Mouse (Mus musculus) heart, postnatal 25 days (tissue): ENCODE measurements around the gene Wtip. TPM values are rescaled to one million over a fixed set of nuclear protein-coding genes. Genes with fewer than 3 reads are reported as not detected.
A peak's percentile ranks its signal among the peaks of the same experiment; 100 is the strongest.
"Not testable (repeated sequence)": the region's sequence is repeated elsewhere in the genome, so short reads cannot be mapped to it uniquely, and the experiment has no call there.

Experiments used
- DNase-seq: peaks from one replicate; pipeline ENCODE4 v3.0.0; 2022; ENCODE audit warnings: low spot score
- intact Hi-C: fragments of 180-260 bp; cut with DNase I; formaldehyde crosslinking; loops from one replicate; pipeline ENCODE4 v1.15.1; 2025
- total RNA-seq, 2 experiments: library from RNA; stranded (reverse); gene quantifications; 2 replicates each; pipeline ENCODE4 v1.2.3; 2021

Wtip gene
- 10 to 100 TPM; 10.5 to 11.0 TPM for total RNA-seq

DNA sequence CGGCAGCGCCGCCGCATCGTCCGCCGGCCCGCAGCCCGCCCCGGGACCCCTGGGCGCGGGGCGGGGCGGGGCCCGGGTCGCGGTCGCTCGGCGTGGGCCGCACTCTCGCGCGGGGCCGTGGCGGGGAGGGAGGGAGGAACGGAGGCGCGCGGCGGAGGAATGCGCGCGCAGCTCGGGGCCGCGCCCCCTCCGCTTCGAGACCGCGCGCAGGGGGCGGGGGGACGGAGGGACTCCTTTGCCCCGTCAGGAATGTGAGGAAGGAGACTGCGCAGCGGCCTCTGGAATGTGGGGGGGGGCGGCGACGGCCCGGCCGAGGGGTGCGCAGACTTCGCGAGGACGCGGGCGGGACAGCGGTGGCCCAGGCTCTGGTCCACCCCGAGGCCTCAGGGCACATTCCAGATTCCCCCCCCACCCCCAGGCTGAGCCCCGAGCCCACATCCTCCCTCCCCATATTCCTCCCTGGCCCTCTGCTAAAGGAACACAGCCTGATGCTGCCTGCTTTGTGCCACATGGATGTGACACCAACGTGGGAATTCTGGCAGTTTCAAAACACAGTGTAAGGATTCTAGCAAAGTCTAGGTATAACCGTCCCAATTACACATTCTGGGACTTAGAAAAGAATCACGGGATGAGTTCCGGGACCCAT is at the start of gene Wtip:
Gene Wtip (minus strand): TSS at position 152 of the 646 bp plus-strand sequence.
- DNase-seq, result peak; percentile 71
- intact Hi-C loops, result no loop called here

DNA sequence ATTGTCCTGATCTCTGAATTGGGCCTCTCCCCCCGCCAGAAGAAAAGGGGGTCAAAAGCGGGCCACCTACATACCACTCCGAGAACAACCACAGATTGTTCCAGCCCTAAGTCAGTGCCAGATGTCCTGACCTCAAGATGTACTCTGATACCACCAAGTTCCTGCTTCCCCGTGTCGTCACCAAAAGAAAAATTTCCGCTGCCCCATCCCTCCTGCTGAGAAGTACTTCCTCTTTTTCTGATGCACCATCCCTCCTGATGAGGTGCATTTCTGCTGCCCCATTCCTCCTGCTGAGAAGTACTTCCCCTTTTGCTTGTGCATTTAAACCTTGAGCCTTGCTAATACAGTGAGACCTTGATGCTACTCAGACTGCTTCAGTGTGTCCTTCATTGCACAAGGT is 43.2 kb upstream of the Wtip start:
- DNase-seq, intact Hi-C loops: not testable (repeated sequence)

DNA sequence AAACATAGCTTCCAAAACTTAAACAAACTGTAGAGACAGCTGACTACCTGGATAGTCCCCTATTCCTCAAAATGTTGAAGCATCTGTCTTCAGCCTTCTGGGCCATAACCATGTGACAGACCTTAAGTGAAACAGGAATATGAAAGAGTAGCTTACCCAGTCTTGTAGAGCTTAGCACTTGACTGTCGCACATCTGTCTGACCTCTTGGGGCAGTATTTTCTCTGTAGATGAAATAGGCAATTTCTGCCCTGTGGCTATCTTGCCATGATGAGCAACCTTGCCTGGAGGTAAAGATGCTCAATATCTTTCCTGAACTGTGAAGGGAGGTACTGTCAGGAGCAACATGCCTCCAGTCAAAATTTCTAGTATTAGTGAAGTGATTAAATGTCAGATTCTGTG is 39.2 kb upstream of the Wtip start:
- DNase-seq, result no peak
- intact Hi-C loops, result no loop called here

DNA sequence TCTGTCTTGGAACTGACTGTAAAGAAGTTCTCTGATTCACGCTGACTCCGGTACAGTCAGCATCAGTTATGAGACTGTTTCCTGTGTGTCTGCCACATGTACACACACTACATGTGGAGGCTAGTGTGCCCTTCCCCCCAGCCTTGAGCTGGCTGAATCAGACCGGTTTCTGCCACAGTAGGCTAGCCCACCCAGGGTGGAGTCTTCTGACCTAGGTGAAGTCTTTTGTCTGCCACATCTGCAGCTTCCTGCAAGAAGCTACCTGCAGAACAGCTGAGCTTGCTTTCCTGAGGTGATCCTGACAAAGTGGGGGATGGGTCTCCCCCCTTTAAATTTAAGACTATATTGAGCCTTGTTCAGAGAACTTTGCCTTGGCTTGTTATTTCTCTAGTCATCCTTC is 36.4 kb upstream of the Wtip start, which contains the start of gene Uba2:
Gene Uba2 (minus strand): TSS at position 146 of the 400 bp plus-strand sequence.
- intact Hi-C loops, result no loop called here
- no peak for DNase-seq

DNA sequence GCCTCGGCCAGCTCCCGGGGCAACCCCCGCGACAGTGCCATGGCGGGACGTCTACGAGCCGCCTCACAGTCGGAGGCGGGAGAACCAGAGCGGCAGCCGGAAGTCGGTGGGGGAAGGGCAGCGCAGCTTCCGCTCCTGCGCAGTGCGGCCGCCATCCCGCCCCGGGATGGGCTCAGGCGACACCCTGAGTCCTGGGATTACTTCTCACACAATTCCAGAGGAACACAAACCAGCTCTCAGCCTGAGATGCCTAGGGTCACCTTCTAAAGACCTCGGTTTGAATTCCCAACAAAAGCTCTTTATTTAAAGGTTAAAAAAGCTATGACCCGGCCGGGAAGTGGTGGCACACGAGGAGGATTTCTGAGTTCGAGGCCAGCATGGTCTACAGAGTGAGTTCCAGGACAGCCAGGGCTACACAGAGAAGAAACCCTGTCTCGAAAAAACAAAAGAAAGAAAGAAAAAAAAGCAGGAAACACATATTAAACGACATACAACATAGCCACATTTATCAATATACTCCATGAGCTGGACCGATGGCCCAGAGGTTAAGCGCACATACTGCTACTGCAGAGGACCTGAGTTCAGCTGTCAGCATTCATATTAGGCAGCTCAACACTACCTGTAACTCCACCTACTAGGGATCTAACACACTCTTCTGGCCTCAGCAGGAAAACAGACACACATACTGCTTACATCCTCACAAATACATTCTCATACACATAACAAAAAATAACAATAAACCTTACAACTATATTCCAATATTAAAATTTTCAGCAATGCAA is 35.6 kb upstream of the Wtip start:
- peak; percentile 86 for DNase-seq
- intact Hi-C loops, result no loop called here

DNA sequence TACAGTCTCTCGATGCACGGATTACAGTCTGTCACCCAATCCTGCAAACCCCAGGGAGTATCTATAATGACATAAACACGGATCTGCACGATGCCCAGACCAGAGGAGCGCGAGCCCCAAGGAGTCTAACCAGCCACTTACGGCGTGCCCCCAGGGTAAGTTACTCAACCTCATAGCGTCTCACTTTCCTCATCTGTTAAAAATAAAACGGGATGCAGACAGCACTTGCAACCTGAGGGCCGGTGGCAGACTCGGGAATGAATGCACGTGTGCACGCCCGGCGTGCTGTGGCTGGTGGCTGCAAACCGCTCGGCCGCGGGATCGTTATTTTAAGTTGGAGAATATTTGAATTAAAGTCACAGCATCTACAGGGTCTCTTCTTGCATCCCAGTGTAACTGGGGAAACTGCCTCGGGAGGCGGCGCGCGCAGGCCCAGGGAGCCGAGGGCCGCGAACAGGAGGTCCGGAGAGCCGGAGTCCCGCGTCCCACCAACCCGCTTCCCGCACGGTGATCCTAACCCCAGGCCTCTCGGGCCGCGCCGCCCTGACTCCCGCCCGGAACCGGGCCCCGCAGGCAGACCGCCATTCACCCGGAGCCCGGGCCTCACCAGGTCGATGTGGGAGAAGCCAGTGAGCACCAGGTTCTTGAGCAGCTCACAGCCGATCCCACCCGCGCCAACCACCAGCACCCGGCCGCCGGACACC is 34.9 kb upstream of the Wtip start:
- intact Hi-C loops, result no loop called here
- no peak for DNase-seq

DNA sequence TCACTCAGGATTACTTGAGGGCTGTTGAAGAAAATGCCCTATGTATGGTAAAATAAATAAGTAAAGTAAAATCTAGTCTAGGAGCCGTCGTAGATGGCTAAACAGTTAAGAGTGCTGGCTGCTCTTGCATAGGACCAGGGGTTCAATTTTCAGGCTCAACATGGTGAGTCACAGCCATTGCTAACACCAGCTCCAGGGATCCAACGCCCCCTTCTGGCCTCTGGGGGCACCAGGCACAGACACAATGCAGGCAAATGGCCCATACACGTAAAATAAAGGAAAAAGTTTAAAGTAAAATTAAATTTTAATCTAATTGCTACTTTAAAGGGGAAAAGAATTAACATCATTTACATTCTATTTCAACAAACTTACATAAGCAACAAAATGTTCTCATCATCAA is 33.8 kb upstream of the Wtip start:
- intact Hi-C loops, result no loop called here
- DNase-seq, result no peak

DNA sequence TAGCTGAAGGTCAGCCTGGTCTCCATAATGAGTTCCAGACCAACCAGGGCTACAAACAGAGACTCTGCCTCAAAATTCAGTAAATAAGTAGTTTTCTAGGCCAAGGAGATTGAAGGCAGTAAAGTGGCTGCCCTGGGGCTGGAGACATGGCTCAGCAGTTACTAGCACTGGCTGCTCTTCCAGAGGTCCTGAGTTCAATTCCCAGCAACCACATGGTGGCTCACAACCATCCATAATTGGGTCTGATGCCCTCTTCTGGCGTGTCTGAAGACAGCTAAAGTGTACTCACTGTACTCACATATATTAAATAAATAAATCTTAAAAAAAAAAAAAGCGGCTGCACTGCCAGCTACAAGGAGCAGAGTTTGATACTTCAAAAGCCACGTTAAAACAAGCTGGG is 32.9 kb upstream of the Wtip start:
- intact Hi-C loops, result no loop called here
- DNase-seq, result no peak

DNA sequence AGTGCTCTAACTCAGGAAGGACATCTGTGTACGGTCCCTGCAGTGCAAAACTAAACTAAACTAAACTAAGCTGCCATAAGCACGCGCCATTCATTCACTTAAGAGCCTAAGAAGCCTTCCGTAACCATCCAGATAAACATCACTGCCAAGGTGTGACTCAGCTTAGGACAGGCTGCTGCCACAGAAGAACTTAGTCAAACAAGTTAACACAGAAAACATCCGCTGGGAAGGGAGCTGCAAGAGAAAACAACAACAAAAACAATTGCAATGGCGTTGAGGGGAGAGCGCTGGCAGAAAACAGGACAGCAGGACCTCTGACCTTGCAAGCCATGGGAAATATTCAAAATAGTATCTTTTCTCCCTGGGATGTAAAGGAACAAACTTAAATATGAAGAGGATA is 31.6 kb upstream of the Wtip start:
- intact Hi-C loops, result no loop called here
- DNase-seq, result no peak

DNA sequence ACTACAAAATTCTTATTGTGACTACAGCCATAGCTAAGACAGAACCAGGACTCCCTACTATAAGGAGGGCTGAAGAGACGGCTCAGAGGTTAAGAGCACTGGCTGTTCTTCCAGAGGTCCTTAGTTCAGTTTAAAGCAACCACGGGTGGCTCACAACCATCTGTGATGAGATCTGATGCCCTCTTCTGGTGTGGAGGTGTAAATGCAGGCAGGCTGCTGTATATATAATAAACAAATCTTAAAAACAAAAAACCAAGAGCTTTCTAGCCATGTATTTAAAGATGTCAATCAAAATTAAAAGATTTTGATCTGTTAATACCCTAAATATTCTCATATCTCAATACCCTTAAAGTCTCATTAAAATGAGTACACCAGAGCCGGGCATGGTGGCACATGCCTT is 26.1 kb upstream of the Wtip start:
- DNase-seq, result no peak
- intact Hi-C loops, result no loop called here

DNA sequence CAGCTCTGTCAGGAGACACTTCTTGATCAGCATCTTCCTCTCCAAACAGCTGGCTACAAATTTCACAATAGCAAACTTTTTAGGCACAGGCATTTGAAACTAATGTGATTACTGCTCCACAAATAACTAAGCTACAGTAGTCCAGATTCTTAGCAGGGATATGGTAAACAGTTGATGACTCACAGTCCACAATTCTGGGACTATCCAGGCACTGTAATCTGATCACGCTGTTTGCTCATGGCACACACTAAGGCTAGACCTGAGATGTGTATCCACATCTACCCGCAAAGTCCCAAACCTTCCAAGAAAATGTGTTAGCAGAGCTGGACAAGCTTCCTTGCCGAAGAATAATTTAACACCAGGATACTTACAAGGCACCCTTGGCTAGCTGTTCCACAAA is 24.9 kb upstream of the Wtip start:
- no peak for DNase-seq
- intact Hi-C loops, result no loop called here

DNA sequence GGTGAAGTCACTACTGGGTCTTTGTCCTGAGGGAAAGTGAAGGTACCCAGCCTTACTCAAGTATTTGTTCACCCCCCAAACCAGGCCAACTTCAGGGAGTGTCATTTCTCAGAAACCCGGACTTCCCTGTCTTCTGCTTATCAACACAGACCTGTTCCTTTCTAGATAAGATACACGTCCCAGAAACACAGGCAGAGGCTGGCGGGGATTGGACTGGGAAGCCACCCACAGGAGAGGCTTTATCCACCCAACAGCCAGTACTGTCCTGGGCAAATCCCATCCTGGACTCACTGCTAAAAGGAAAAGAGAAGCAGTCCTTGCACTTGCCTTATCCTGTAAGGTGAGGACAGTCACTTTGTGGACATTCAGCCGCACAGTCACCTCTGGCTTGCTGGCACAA is 14.1 kb upstream of the Wtip start:
- intact Hi-C loops, result no loop called here
- DNase-seq, result no peak

DNA sequence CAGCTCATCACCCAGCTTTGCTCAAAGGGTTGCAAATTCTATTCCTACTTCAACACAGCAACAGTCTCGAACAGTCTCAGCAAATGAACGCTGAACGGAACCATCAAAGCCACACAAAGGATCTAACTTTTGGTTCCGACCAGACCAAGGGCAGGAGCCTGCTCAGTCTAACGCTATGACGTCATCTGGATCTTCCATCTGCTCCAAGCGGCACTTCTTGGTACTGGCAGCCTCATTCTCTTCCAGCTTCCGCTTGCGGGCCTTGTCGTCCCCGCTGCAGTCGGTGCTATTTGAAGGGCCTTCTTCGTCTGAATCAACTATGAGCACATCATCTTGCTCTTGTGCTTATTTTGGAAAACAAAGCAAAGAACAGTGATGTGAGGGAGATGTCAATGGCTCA is 8.1 kb upstream of the Wtip start:
- DNase-seq, result no peak
- intact Hi-C loops, result no loop called here

DNA sequence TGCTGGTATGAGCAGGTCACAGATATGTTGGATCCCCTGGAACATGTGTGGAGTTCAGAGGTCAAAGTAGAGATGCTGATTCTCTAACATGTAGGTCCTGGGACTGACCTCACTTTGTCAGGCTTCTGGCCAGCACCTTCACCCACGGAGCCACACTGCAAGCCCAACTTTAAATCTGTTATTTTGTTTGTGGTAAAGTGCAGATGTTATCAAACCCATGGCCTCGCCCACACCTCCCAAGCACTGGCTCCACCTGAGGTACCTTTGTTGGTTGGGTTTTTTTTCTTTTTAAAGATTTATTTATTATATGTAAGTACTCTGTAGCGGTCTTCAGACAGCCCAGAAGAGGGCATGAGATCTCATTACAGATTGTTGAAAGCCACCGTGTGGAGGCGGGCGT is 6.4 kb upstream of the Wtip start:
- DNase-seq, result no peak
- intact Hi-C loops, result no loop called here

DNA sequence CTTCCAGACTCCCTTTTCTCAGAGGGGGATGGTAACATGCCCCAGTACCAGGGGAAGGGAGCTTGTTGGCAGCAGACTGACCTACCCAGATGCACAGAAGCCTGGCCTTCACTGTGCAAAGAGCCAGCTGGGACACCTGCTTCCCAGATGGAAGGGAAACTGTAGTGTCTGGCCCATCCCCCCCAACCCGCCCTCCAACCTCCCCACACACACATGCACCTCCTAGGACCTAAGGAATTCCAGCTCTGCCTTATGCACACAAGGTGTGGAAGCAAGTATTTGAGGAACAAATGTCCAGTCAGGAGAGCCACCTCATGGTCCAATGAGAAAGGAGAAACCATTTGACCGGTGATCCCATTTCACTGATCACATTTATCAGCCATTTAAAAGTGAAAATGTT is 1.3 kb upstream of the Wtip start:
- intact Hi-C loops, result no loop called here
- DNase-seq, result no peak

DNA sequence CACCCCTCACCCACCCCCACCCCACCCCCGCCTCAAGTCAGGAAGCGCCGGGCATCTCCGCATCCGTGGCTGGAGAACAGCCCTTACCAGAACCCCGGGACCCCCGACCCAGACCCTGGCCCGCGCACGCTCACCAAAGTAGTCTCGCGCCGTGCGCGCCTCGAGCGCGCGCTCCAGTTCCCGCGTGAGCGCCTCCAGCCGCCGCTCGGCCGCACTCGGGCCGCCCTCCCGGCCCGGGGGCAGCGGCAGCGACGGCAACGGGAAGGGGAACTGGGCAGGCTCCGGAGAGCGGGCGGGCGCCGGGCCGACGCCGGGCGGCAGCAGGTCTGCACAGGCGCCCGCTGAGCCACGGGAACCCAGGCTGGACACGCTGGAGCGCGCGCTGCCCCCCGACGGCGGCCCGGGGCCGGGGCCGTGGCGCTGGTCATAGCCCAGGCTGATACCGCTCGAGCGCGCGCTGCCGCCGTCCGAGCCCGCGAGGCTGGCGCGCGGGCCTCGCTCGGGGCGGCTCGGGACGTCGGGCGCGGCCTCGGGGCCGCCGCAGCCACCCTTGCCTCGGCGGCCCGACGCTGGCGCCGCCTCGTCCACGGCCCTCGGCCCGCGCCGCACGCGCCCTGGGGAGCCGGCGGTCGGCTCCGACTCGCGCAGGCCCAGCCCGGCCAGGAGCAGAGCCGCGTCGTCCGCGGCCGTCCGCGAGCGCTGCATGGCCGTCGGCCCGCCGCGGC is 551 bp downstream of the Wtip start:
- DNase-seq, result no peak
- intact Hi-C loops, result no loop called here

DNA sequence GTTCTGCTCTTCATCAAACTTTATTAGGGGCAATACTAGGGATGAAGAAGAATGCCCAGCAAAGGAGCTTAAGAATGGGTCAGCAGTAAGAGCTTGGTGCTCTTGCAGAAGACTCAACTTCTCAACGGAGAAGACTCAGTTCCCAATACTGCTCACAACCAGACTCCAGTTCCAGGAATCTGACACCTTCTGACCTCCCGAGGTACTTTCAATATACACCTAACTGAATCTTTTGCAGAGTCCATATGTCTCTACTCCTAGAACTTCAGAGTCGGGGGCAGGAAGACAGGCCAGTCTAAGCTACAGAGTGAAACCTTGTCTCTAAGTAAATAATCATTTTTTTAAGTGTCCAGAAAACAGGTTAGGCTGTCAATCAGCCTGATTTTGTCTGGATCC is 1.1 kb downstream of the Wtip start:
- no peak for DNase-seq
- intact Hi-C loops, result no loop called here

DNA sequence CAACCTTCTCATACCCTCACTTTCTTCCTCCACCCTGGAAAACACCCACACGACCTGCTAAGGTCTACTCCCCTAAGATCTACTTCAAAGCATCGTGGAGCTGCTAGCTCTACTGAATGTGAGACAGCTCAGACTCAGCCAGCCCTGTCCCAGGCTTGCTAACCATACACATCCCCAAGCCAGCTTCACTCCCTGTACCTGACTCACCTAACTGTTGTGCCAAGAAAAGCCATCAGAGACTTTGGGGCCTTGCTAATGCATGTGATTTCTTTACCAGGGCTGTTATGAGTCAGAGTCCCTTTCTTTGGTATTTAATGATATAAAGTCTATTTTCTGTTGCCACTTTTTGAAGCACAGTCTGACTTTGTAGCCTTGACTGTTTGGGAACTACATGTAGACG is 1.9 kb downstream of the Wtip start:
- DNase-seq, result no peak
- intact Hi-C loops, result no loop called here

DNA sequence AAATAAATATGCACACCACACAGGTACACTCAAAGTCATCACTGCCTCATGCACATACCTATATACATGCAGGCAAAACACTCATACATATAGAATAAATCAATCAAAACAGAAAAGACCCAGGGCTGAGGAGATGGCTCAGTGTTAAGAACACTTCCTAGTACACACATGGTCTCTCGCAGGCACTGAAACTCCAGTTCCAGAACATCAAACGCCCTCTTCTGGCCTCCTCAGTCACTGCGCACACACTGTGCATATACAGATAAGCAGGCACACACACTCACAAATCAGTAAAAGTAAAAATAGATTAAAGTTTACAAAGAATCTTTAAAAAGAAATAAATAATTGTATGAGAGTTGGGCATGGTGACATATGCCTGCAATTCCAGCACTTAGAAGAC is 6.8 kb downstream of the Wtip start:
- DNase-seq, result no peak
- intact Hi-C loops, result no loop called here

DNA sequence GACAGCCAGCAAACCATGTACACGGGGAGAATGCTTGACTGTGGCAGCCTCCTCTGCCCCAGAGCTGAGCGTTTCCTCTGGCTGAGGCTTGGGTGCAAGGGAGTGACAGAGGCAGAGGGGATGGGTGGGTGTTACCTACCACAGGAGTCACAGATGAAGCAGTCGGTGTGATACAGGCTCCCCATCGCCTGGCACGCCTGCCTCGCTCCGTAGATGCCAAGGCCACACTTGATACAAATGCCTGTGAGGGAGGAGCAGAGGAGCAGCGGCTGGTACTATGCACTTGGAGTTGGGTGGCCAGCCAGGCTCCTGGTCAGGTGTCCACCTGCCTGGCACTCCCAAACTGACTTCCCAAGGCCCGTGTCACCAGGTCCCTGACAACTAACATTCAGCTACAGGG is 7.7 kb downstream of the Wtip start:
- intact Hi-C loops, result no loop called here
- DNase-seq, result no peak
